Mouse (Mus musculus): ENCODE data around the gene Npl. TPM values are rescaled to one million over a fixed set of nuclear protein-coding genes. Genes with fewer than 3 reads are reported as not detected.

The Npl gene
- polyA plus RNA-seq, 1 experiment from 2014 or later, result 16.6 TPM

DNA sequence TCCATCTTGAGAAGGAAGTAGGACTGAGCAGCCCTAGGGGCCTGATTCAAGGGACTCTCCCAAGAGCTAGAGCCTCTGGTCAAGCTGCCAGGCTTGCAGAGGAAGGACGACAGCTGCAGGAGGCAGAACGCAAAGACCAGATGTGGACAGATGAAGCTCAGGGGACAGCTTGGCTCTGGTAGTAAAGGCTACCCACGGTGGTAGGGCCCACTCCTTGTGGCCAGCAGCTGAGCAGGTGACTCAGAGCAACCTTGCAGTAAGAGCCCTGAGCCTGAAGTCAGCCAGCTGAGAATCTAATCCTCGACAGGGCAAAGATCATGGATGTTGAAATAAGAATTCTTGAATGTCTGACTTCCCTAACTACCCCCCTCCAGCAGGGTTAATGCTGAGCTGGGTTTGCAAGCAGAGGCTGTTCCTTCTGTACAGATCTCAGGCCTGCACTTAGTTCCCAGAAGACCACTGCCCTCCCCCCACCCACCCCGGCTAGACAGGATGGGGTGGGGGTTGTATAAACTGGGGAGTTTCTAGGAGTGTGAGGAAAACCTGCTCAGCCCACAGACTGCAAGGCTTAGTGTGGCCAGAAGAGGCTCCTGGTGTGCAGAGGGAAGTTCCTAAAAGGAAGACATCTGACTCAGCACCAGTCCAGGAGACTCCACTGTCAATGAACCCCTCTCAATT is 48.1 kb downstream of the Npl start:
- H3K4me3 ChIP-seq (replicated peaks), result no peak overlapping the region
- H3K9ac ChIP-seq, result no peak overlapping the region
- peak; percentile 56; the same call in 1 of the 2 replicates for ATAC-seq (ENCODE audit: insufficient read depth, low FRiP score, low read depth)
- no peaks in the 10 kb centered on the region for H3K9me3 ChIP-seq
- no peaks in the 10 kb centered on the region for H3K36me3 ChIP-seq
- H3K4me2 ChIP-seq, result no peak overlapping the region
- no peaks in the 10 kb centered on the region for H3K4me1 ChIP-seq
- 40% methylated on average over 5 of the region's 5 CpGs for WGBS
- H3K27me3 ChIP-seq (replicated peaks), result no peaks in the 10 kb centered on the region
- H3K27ac ChIP-seq, result peak overlapping the region; percentile 3; the same call in 1 of the 2 replicates

DNA sequence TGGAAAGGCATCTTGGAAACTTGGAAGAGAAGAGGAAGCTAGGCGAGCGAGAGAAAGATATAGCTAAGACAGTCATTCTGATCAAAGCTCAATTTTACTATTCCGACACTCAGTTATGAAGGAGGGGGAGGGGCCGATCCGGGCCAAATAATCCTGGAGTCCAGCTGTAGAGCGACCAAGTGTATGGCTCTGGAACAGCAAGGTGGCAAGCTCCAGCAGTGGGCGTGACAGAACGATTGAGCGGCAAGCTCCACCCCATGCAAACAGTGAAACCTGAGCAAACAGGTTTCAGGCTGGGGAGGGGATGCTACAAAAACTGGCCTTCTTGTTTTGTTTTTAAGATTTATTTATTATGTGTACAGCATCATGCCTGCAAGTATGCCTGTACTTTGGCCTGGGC is 49.8 kb downstream of the Npl start:
- no peak overlapping the region for H3K4me3 ChIP-seq (replicated peaks)
- no peak overlapping the region for H3K9ac ChIP-seq
- no peaks in the 10 kb centered on the region for H3K4me1 ChIP-seq
- H3K36me3 ChIP-seq, result no peaks in the 10 kb centered on the region
- H3K27me3 ChIP-seq (replicated peaks), result no peaks in the 10 kb centered on the region
- no peak overlapping the region for H3K4me2 ChIP-seq
- ATAC-seq (ENCODE audit: insufficient read depth, low FRiP score, low read depth), result no peak
- H3K9me3 ChIP-seq, result no peaks in the 10 kb centered on the region
- H3K27ac ChIP-seq, result no peak overlapping the region
- WGBS, result 62% methylated on average over 9 of the region's 9 CpGs

DNA sequence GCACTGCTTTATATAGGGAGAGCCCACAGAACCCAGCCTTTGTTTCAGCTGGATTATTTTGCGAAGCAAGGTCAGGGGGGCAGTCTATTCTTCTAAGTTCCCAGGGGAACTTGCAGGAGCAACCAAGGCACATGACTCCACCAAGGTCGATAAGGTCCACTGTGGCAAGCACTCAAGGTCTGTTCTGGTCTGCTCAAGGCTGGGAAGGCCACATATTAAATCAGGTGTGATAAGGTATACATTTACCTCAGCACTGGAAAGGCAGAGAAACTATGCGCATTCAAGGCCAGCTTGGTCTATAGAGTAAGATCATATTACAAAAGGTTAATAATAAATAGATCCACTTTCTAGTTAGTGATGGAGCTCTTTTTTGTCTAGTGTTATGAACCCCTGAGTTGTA is 53.8 kb downstream of the Npl start:
- Histone ChIP-seq H3K27ac (no peak overlapping the region), H3K9ac (no peak overlapping the region), H3K4me1 (no peaks in the 10 kb centered on the region), H3K27me3 (replicated peaks) (no peaks in the 10 kb centered on the region), H3K4me3 (replicated peaks) (no peak overlapping the region), H3K9me3 (no peaks in the 10 kb centered on the region), H3K36me3 (no peaks in the 10 kb centered on the region), H3K4me2 (no peak overlapping the region)
- WGBS, result 68% methylated on average over 3 of the region's 3 CpGs
- peak; percentile 71; the same call in 1 of the 2 replicates for ATAC-seq (ENCODE audit: insufficient read depth, low FRiP score, low read depth)

DNA sequence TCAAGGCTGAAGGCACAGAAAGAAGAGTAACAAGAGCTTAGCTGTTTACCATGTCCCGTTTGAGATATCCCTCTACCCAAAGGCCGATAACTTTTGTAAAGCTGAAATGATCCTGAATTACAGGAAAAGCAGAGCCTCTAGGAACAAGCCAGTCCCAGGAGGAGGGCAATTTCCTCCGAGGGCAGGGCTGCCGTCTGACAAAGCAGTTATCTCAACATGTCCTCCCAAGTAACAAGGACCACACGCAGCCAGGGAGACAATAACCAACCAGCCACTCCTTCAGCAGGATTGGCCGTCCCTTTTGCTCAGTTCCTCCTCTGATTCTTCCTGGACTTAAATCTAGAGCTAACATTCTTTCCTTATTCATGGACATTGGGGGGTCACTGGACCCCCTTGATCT is 55.9 kb downstream of the Npl start:
- H3K9me3 ChIP-seq, result no peaks in the 10 kb centered on the region
- 40% methylated on average over 6 of the region's 6 CpGs for WGBS
- no peak overlapping the region for H3K9ac ChIP-seq
- no peak overlapping the region for H3K27ac ChIP-seq
- ATAC-seq (ENCODE audit: insufficient read depth, low FRiP score, low read depth), result no peak
- H3K4me2 ChIP-seq, result no peak overlapping the region
- no peak overlapping the region for H3K4me3 ChIP-seq (replicated peaks)
- H3K27me3 ChIP-seq (replicated peaks), result no peaks in the 10 kb centered on the region
- H3K4me1 ChIP-seq, result no peaks in the 10 kb centered on the region
- H3K36me3 ChIP-seq, result no peaks in the 10 kb centered on the region

DNA sequence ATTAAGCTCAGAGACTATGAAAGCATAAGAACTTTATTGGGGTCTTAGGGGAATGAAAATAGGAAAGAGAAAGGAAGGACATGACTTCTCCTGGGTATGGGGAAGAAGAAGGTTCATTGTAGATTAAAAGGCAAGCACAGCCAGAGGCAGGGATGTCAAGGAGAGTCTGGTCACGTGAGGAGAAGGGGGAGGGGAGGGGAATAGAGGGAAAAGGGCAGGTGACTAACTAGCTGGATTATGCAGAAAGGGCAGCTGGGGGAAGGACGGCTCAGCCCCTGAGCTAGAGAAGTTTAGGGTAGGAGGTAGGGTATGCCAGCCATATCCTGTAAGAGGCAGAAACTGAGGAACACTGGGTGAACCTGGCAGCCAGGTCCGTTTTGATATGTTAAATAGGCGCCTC is 56.5 kb downstream of the Npl start:
- Histone ChIP-seq H3K27me3 (replicated peaks) (no peaks in the 10 kb centered on the region), H3K36me3 (no peaks in the 10 kb centered on the region), H3K9ac (no peak overlapping the region), H3K27ac (no peak overlapping the region), H3K9me3 (no peaks in the 10 kb centered on the region), H3K4me1 (no peaks in the 10 kb centered on the region), H3K4me3 (replicated peaks) (no peak overlapping the region), H3K4me2 (no peak overlapping the region)
- WGBS, result 30% methylated on average over 4 of the region's 4 CpGs
- ATAC-seq (ENCODE audit: insufficient read depth, low FRiP score, low read depth), result no peak; the same call in 1 of the 2 replicates

DNA sequence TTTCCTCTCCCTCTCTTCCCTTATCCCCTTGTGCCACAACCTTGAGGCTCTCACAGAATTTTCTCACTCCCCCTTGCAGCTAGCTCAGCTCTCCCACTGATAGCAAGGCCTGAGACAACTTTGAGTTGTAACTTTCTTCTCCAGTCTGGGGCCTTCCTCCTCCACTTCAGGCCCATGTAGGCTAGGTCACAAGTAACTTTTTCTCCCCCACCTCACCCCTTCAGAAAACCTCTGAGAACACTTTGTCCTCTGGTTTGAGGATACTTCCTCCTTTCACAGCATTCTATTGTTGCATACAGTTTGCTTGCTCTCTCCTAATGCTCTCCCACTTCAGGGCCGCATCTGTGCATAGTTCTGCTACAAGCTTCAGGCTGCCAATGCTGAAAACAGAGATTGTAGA is 58.0 kb downstream of the Npl start:
- Histone ChIP-seq H3K4me2 (no peak overlapping the region), H3K4me3 (replicated peaks) (no peak overlapping the region), H3K4me1 (no peaks in the 10 kb centered on the region), H3K9ac (no peak overlapping the region), H3K36me3 (no peaks in the 10 kb centered on the region), H3K27me3 (replicated peaks) (no peaks in the 10 kb centered on the region), H3K9me3 (no peaks in the 10 kb centered on the region), H3K27ac (no peak overlapping the region)
- no peak for ATAC-seq (ENCODE audit: insufficient read depth, low FRiP score, low read depth)
- 91% methylated on average over 1 of the region's 1 CpGs for whole genome bisulfite sequencing

DNA sequence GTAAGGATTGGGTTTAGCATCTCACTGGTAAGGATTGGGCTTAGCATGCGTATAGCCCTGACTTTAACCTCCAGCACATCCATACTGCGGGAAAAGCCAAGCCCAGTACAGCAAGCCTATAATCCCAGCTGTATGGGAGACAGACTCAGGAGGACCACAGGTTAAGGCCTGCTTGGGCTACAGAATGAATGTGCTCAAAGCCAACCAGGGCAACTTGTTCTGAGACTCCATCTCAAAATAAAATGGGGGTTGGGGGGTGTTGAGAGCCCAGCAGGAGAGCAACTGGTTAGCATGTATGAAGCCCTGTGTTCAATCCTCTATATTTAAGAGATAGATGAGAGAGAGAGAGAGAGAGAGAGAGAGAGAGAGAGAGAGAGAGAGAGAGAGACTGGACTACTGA is 58.5 kb downstream of the Npl start:
- no peak for ATAC-seq (ENCODE audit: insufficient read depth, low FRiP score, low read depth)
- H3K4me1 ChIP-seq, result 0 out of 2 replicates have a peak, but pooled peaks cover under 1% of the 10 kb centered on the region
- H3K9ac ChIP-seq, result no peak overlapping the region
- no peaks in the 10 kb centered on the region for H3K9me3 ChIP-seq
- no peak overlapping the region for H3K27ac ChIP-seq
- no peaks in the 10 kb centered on the region for H3K27me3 ChIP-seq (replicated peaks)
- 85% methylated on average over 2 of the region's 2 CpGs for WGBS
- H3K4me2 ChIP-seq, result no peak overlapping the region
- H3K4me3 ChIP-seq (replicated peaks), result no peak overlapping the region
- H3K36me3 ChIP-seq, result no peaks in the 10 kb centered on the region

DNA sequence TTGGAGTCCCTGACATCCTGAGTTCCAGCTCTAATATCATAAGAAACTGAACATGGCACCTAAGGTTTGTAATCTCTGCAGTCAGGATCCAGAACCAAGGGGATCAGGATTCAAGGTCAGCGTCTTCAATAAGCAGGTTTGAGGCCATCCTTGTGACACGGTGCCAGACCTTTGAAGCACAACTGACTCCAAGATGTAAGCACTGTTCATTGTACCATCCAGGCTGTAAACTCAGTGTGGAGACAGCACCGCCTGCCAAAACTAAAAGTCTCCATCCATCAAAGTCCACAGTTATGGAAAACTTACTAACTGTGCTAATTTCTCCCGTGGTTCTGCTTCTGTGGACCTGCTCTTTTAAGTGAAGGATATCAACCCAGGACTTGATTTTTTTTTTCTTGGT is 59.9 kb downstream of the Npl start:
- no peaks in the 10 kb centered on the region for H3K36me3 ChIP-seq
- no peak for ATAC-seq (ENCODE audit: insufficient read depth, low FRiP score, low read depth)
- H3K27me3 ChIP-seq (replicated peaks), result no peaks in the 10 kb centered on the region
- H3K27ac ChIP-seq, result no peak overlapping the region
- H3K9me3 ChIP-seq, result no peaks in the 10 kb centered on the region
- H3K9ac ChIP-seq, result no peak overlapping the region
- H3K4me2 ChIP-seq, result no peak overlapping the region
- H3K4me3 ChIP-seq (replicated peaks), result no peak overlapping the region
- H3K4me1 ChIP-seq, result peaks cover 4% of the 10 kb centered on the region; the same call in 1 of the 2 replicates
- 74% methylated on average over 4 of the region's 4 CpGs for WGBS

DNA sequence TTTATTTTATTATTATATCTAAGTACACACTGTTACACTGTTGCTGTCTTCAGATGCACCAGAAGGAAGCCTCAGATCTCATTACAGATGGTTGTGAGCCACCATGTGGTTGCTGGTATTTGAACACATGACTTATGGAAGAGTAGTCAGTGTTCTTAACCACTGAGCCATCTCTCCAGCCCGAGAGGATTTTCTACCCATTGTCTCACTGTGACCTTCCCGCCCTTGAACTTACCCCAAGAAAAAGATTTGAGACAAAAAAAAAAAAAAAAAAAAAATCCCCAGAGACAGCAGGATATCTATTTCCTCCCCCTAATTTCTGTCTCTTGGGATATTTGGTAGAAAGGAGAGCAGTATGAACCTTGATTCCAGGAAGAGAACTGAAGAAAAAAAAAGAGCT is 60.3 kb downstream of the Npl start:
- Histone ChIP-seq H3K4me2 (no peak overlapping the region), H3K27ac (no peak overlapping the region), H3K27me3 (replicated peaks) (no peaks in the 10 kb centered on the region), H3K9me3 (no peaks in the 10 kb centered on the region), H3K36me3 (no peaks in the 10 kb centered on the region), H3K4me1 (peaks cover 4% of the 10 kb centered on the region; the same call in 1 of the 2 replicates), H3K9ac (no peak overlapping the region), H3K4me3 (replicated peaks) (no peak overlapping the region)
- ATAC-seq (ENCODE audit: insufficient read depth, low FRiP score, low read depth), result no peak
- WGBS, result 58% methylated on average over 2 of the region's 2 CpGs

DNA sequence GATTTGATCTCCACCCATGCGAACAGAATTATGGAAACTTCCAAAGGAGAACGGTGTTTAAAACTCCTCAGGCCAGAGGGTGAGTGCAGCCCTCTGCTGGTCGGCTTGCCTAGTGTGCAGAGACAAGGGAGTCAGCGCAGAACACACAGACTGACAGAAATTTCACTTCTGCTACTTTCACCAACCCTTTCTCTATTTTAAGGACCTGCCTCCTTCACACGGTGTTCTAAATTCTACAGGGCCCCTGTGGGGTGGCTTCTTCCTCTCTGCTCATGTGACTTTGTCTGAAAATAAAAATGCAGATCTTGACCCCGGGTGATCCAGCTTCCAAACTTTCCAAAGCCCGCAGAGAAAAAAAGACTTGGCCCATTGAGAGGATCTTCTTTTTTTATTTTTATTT is 60.7 kb downstream of the Npl start:
- Histone ChIP-seq H3K36me3 (no peaks in the 10 kb centered on the region), H3K27ac (no peak overlapping the region), H3K27me3 (replicated peaks) (no peaks in the 10 kb centered on the region), H3K4me2 (no peak overlapping the region), H3K9ac (no peak overlapping the region), H3K4me1 (peaks cover 4% of the 10 kb centered on the region; the same call in 1 of the 2 replicates), H3K9me3 (no peaks in the 10 kb centered on the region), H3K4me3 (replicated peaks) (no peak overlapping the region)
- no peak for ATAC-seq (ENCODE audit: insufficient read depth, low FRiP score, low read depth)
- 54% methylated on average over 7 of the region's 7 CpGs for WGBS

DNA sequence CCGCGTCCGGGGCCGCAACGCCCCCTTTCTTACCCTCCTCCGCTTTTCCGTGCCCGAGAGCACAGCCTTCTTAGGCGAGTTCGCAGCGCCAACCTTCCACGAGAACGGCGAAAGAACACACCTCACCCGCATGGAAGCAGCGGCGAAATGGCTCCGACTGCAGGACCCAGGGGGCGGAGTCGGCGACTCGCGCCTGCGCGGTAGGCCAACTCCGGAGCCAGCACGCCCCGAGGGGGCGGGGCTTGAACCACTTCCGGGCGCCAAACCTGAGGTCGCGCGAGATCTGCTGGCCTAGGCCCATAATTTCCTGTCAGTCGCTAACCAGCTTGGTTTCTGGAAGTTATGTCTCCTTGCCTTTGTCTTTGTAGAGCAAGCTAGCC is 62.4 kb downstream of the Npl start, which contains the start of gene Dhx9:
Gene Dhx9, minus strand, starts transcription at position 161 of the 380 bp plus-strand sequence.
- H3K27me3 ChIP-seq (replicated peaks), result no peaks in the 10 kb centered on the region
- peaks cover 4% of the 10 kb centered on the region; the same call in 1 of the 2 replicates for H3K4me1 ChIP-seq
- peak within 1 kb of the TSS; percentile 87 for H3K27ac ChIP-seq
- peak within 1 kb of the TSS; percentile 94 for H3K9ac ChIP-seq
- peaks cover 6% of the 10 kb centered on the region; the same call in 1 of the 2 replicates for H3K36me3 ChIP-seq
- H3K4me2 ChIP-seq, result peak within 1 kb of the TSS; percentile 67
- no peaks in the 10 kb centered on the region for H3K9me3 ChIP-seq
- peak within 1 kb of the TSS; percentile 87 for H3K4me3 ChIP-seq (replicated peaks)
- under 1% methylated on average over 35 of the region's 35 CpGs for WGBS
- peak; percentile 90 for ATAC-seq (ENCODE audit: insufficient read depth, low FRiP score, low read depth)

DNA sequence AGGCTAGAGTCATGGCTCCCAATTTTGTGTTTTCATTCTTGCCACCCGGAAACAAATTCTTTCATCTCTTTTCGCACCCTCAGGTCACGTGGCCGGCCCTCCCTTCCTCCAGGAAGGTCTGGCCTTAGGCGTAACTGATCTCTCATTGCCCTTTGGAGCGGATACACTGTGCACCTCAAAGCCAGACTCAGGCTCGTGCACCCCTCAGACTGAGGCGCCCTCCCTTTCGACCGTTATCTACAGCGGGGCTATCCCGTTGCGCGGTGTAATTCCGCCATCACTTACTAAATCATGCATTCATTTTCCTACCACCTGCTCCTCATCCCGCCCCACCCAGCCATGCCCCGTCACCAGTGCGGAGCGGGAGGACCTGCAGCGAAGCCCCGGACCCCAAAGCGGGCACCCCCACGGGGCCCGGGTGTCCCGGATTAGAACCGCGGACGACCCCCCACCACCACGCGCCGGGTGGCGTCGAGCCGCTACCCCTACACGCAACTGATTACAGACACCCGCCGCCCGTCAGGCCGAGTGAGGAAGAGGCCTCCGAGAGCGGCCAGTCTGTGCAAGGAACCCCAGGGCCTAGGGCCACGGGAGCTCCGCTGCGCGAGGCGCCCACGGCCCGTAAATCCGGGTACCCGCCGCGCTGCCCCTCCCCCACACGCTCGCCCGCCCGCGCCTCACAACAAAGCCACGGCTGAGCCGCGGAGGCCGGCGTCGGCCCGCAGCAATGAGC is 62.9 kb downstream of the Npl start:
- peaks cover 8% of the 10 kb centered on the region; the same call in 1 of the 2 replicates for H3K36me3 ChIP-seq
- peak overlapping the region; percentile 94 for H3K9ac ChIP-seq
- ATAC-seq (ENCODE audit: insufficient read depth, low FRiP score, low read depth), result peak; percentile 74
- H3K27ac ChIP-seq, result peak overlapping the region; percentile 87
- H3K4me2 ChIP-seq, result peak overlapping the region; percentile 67
- H3K4me3 ChIP-seq (replicated peaks), result peak overlapping the region; percentile 87
- H3K9me3 ChIP-seq, result no peaks in the 10 kb centered on the region
- H3K4me1 ChIP-seq, result peaks cover 4% of the 10 kb centered on the region; the same call in 1 of the 2 replicates
- H3K27me3 ChIP-seq (replicated peaks), result no peaks in the 10 kb centered on the region
- WGBS, result under 1% methylated on average over 64 of the region's 64 CpGs
